Mouse (Mus musculus): ENCODE data around the gene Gtdc1.

GRCm38 (mm10) chr2:44919326-44919725 lies 8.1 kb downstream of the Gtdc1 start:
- TF ChIP-seq EP300 (IDR thresholded peaks at IDR 0.05; ENCODE audit: low read depth): no peak
- no peak for TF ChIP-seq CTCF (IDR thresholded peaks at IDR 0.05; ENCODE audit: low read depth)

Data from heart, postnatal 0 days (tissue).